Mouse (Mus musculus) heart, embryonic 16.5 days (tissue): Measurements from ENCODE around the gene Ripk1. TPM values are rescaled to one million over a fixed set of nuclear protein-coding genes. Genes with fewer than 3 reads are reported as not detected.

ENCODE experiments used
- ATAC-seq: fragments of 200-750 bp; cut with Nextera tagmentation; replicated peaks from 2 replicates; pipeline ENCODE4 v1.8.0; 2017; ENCODE audit warnings: moderate number of reproducible peaks; ENCODE audit not compliant: insufficient read depth, low FRiP score; ENCODE audit errors: extremely low read depth
- H3K27ac ChIP-seq: fragments of 300-500 bp; sonication (generic); 2 replicates; pipeline ENCODE4 v1.5.1; 2014; ENCODE audit warnings: mild to moderate bottlenecking, low read length, control low read depth, moderate library complexity
- H3K27me3 ChIP-seq: fragments of 300-500 bp; sonication (generic); 2 replicates; pipeline ENCODE4 v1.6.1; 2014; ENCODE audit warnings: low read length, mixed read lengths; ENCODE audit not compliant: control insufficient read depth, insufficient read depth
- H3K36me3 ChIP-seq: fragments of 300-500 bp; sonication (generic); 2 replicates; pipeline ENCODE4 v1.6.1; 2014; ENCODE audit not compliant: control insufficient read depth, insufficient read depth
- H3K4me1 ChIP-seq: fragments of 300-500 bp; sonication (generic); 2 replicates; pipeline ENCODE4 v1.6.1; 2014; ENCODE audit warnings: low read length, mixed read lengths; ENCODE audit not compliant: control insufficient read depth, insufficient read depth
- H3K4me2 ChIP-seq: fragments of 300-500 bp; sonication (generic); 2 replicates; pipeline ENCODE4 v1.6.1; 2014; ENCODE audit warnings: low read depth, mild to moderate bottlenecking, control low read depth, low read length
- H3K4me3 ChIP-seq: fragments of 300-500 bp; sonication (generic); 2 replicates; pipeline ENCODE4 v1.5.1; 2014; ENCODE audit warnings: mild to moderate bottlenecking, control low read depth, low read length
- H3K9ac ChIP-seq: fragments of 300-500 bp; sonication (generic); 2 replicates; pipeline ENCODE4 v1.6.1; 2014; ENCODE audit warnings: low read length, control low read depth
- H3K9me3 ChIP-seq: fragments of 300-500 bp; sonication (generic); replicated peaks from 2 replicates; pipeline ENCODE4 v1.6.1; 2016; ENCODE audit warnings: low read length; ENCODE audit not compliant: control insufficient read depth
- WGBS: fragments of 180-500 bp; shearing (Covaris S2); extraction: QIAGEN DNeasy Blood & Tissue Kit; methylation state at CpG from one replicate; pipeline ENCODE4 v1.1.7; 2014; 5-methylcytosine and 5-hydroxymethylcytosine counted together
- polyA plus RNA-seq: library from polyadenylated mRNA; unstranded; fragments of >200 nt; fragmentation: Nextera tagmentation; extraction: Ambion mirVana; gene quantifications from 2 replicates; pipeline ENCODE4 v1.2.1, GENCODE M21; 2015

Ripk1 gene
- polyA plus RNA-seq, 1 experiment from 2014 or later: 10.0 TPM

GRCm38 (mm10) chr13:34035424-34035823, 33.3 kb downstream of the Ripk1 start:
- Histone ChIP-seq H3K27ac (no peak overlapping the region), H3K4me1 (peaks cover 15% of the 10 kb centered on the region), H3K36me3 (peaks cover 26% of the 10 kb centered on the region), H3K9ac (no peak overlapping the region), H3K4me3 (no peak overlapping the region), H3K4me2 (no peak overlapping the region), H3K9me3 (no peaks in the 10 kb centered on the region), H3K27me3 (no peaks in the 10 kb centered on the region)
- WGBS: 80% methylated on average over 3 of the region's 3 CpGs
- ATAC-seq: no peak

DNA sequence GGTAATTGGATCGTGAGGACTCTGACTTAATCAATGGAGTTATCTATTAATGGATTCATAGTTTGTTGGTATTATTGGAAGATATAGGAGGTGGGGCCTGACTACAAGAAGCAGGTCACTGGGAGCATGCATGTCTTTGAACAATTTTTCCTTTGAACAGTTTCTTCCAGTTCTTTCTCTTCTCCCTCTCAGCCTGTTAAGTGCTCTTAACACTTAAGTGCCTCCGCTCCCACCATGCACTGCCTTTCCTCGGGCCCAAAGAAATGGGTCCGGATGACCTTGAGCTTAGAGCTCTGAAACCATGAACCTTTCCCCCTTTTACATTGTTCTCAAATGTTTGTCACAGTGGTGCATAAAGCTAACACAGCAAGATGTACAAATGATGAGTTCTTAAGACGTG, 34.6 kb downstream of the Ripk1 start:
- Histone ChIP-seq H3K9ac (peak overlapping the region; percentile 95), H3K9me3 (no peaks in the 10 kb centered on the region), H3K4me3 (no peak overlapping the region), H3K4me2 (peak overlapping the region; percentile 72; the same call in 1 of the 2 replicates), H3K36me3 (peaks cover 16% of the 10 kb centered on the region), H3K27me3 (no peaks in the 10 kb centered on the region), H3K4me1 (peaks cover 15% of the 10 kb centered on the region), H3K27ac (peak overlapping the region; percentile 76)
- no peak for ATAC-seq
- WGBS: 63% methylated on average over 5 of the region's 5 CpGs

GRCm38 (mm10) chr13:34037172-34038055, 35.3 kb downstream of the Ripk1 start, which contains the start of gene Bphl:
Bphl (plus strand) TSS chr13:34037597.
- H3K4me1 ChIP-seq: peaks cover 15% of the 10 kb centered on the region
- WGBS: under 1% methylated on average over 37 of the region's 37 CpGs
- H3K27ac ChIP-seq: peak within 1 kb of the TSS; percentile 76
- ATAC-seq: peak; percentile 91
- H3K9me3 ChIP-seq: no peaks in the 10 kb centered on the region
- H3K4me2 ChIP-seq: peak within 1 kb of the TSS; percentile 72
- peaks cover 13% of the 10 kb centered on the region for H3K36me3 ChIP-seq
- H3K4me3 ChIP-seq: peak within 1 kb of the TSS; percentile 80
- H3K27me3 ChIP-seq: no peaks in the 10 kb centered on the region
- H3K9ac ChIP-seq: peak within 1 kb of the TSS; percentile 95

DNA sequence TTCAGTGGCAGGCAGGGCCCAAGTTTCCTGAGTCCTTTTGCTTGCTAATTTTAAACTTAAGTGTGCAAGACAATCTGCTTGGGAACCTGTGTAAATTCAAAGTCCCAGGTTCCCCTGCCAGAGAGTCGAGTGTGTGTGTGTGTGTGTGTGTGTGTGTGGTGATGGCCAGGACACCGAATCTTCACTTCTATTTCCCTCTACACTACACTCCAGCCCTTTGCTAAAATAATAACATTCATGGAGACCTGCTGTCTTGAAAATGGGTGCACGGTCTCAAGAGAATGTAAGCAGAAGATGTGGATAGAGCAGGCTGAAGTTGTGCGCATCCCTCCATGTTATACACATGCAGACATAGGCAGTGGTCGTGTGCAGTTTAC, 35.9 kb downstream of the Ripk1 start:
- Histone ChIP-seq H3K27ac (peak overlapping the region; percentile 76), H3K27me3 (no peaks in the 10 kb centered on the region), H3K4me2 (peak overlapping the region; percentile 72), H3K4me1 (peaks cover 15% of the 10 kb centered on the region), H3K9me3 (no peaks in the 10 kb centered on the region), H3K36me3 (peaks cover 11% of the 10 kb centered on the region), H3K4me3 (peak overlapping the region; percentile 80), H3K9ac (peak overlapping the region; percentile 95)
- ATAC-seq: no peak
- WGBS: 40% methylated on average over 5 of the region's 5 CpGs

- WGBS: 58% methylated on average over 8 of the region's 8 CpGs
- no peak overlapping the region for H3K9ac ChIP-seq
- H3K27me3 ChIP-seq: no peaks in the 10 kb centered on the region
- H3K4me1 ChIP-seq: peaks cover 17% of the 10 kb centered on the region
- H3K36me3 ChIP-seq: peaks cover 3% of the 10 kb centered on the region; the same call in 1 of the 2 replicates
- H3K27ac ChIP-seq: no peak overlapping the region
- no peak for ATAC-seq
- H3K9me3 ChIP-seq: no peaks in the 10 kb centered on the region
- H3K4me2 ChIP-seq: peak overlapping the region; percentile 72
- no peak overlapping the region for H3K4me3 ChIP-seq
These were observed 36.8 kb downstream of the Ripk1 start for GRCm38 (mm10) chr13:34038901-34039341.

DNA sequence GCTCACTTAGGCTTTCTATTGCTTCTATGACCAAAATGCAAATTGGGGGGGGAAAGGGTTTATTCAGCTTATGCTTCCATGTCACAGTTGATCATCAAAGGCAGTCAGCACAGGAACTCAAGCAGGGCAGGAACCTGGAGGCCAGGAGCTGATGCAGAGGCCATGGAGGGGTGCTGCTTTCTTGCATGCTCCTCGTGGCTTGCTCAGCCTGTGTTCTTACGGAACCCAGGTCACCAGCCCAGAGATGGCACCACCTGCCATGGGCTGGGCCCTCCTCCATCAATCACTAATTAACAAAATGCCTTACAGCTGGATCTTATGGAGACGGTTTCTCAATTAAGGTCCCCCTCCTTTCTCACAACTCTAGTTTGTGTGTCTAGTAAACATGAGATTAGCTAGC, 37.9 kb downstream of the Ripk1 start:
- no peak overlapping the region for H3K4me3 ChIP-seq
- 89% methylated on average over 3 of the region's 3 CpGs for WGBS
- ATAC-seq: no peak

GRCm38 (mm10) chr13:34043716-34044393, 41.7 kb downstream of the Ripk1 start:
- Histone ChIP-seq H3K4me3 (no peak overlapping the region), H3K4me2 (no peak overlapping the region), H3K9ac (no peak overlapping the region), H3K27ac (no peak overlapping the region), H3K4me1 (peaks cover 6% of the 10 kb centered on the region), H3K36me3 (peaks cover 8% of the 10 kb centered on the region; the same call in 1 of the 2 replicates), H3K9me3 (no peaks in the 10 kb centered on the region), H3K27me3 (no peaks in the 10 kb centered on the region)
- no peak for ATAC-seq
- WGBS: 68% methylated on average over 7 of the region's 7 CpGs

More for the DNA sequence above, 37.9 kb downstream of the Ripk1 start:
- Histone ChIP-seq H3K9me3 (no peaks in the 10 kb centered on the region), H3K36me3 (0 out of 2 replicates have a peak, but pooled peaks cover 2% of the 10 kb centered on the region), H3K27me3 (no peaks in the 10 kb centered on the region), H3K4me2 (no peak overlapping the region), H3K4me1 (peaks cover 18% of the 10 kb centered on the region), H3K27ac (no peak overlapping the region), H3K9ac (no peak overlapping the region)

- Histone ChIP-seq H3K36me3 (peaks cover 13% of the 10 kb centered on the region), H3K4me1 (peaks cover 3% of the 10 kb centered on the region; the same call in 1 of the 2 replicates), H3K9me3 (no peaks in the 10 kb centered on the region), H3K27ac (no peak overlapping the region), H3K4me2 (no peak overlapping the region), H3K9ac (no peak overlapping the region), H3K4me3 (no peak overlapping the region), H3K27me3 (no peaks in the 10 kb centered on the region)
- 58% methylated on average over 5 of the region's 5 CpGs for WGBS
- no peak for ATAC-seq
These were observed 43.5 kb downstream of the Ripk1 start for GRCm38 (mm10) chr13:34045511-34046249.
